Mouse (Mus musculus): ENCODE results near the gene Nxpe4. TPM values are rescaled to one million over a fixed set of nuclear protein-coding genes. Genes with fewer than 3 reads are reported as not detected.

Gene Nxpe4
- polyA plus RNA-seq, 1 experiment from 2014 or later, result 6.1 TPM

DNA sequence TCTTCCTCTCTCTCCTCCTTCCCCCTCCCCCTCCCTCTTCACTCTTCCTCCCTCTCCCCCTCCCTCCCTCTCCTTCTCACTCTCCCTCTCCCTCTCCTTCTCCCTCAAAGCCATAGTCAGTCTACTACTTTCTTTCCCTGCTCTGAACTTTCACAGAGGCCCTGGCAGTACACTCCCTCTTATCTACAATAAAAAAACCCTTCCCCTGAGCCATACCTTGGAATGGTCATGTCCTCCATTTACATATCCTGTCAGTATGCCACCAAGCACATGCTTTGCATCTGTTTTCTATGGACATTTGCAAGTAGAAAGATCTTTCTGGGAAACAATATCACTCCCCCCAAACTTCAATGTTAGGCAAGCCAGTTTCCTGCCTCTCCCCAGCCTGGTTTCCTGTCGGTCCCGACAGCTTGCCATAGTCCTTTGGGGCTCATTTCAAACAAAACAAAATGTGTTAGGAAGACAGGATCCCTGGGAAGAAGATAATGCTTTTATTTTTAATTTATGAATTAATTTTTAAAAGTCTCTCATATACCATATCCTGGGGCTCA, 191.4 kb downstream of the Nxpe4 start, which contains the start of gene Nxpe2:
TSS of gene Nxpe2 (minus strand) at position 307 of the 551 bp plus-strand sequence.
- Histone ChIP-seq H3K27ac (ENCODE audit: low read depth, low read length) (no peak within 1 kb of the TSS), H3K27me3 (replicated peaks; ENCODE audit: control insufficient read depth, insufficient read depth, low read length) (no peaks in the 10 kb centered on the region)

DNA sequence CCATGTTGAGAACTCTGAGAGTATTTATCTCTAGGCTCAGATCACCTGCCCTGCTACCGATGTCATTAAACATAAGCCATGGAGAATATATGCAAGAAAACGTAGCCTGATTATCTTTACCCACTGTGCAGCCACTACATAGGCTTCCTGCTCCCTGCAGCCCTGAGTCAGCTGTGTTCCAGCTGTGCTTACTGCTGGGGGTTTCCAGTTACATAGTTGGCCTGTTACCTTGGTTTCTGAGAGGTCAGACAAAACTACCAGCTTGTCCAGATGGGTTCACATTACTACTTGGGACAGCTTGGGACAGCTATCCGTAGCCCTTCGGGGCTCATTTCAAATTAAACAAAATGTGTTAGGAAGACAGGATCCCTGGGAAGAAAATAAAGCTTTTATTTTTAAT, 192.3 kb downstream of the Nxpe4 start:
- no peak for ATAC-seq
- Histone ChIP-seq H3K27me3 (replicated peaks; ENCODE audit: control insufficient read depth, insufficient read depth, low read length) (no peaks in the 10 kb centered on the region), H3K9me3 (replicated peaks; ENCODE audit: control insufficient read depth, low read length) (no peaks in the 10 kb centered on the region), H3K4me3 (ENCODE audit: low read depth, low read length) (no peak overlapping the region), H3K9ac (ENCODE audit: low read length) (no peak overlapping the region), H3K36me3 (ENCODE audit: control insufficient read depth, insufficient read depth, low read length) (no peaks in the 10 kb centered on the region), H3K27ac (ENCODE audit: low read depth, low read length) (no peak overlapping the region), H3K4me1 (ENCODE audit: control insufficient read depth, insufficient read depth, low read length) (no peaks in the 10 kb centered on the region), H3K4me2 (ENCODE audit: low read length) (no peak overlapping the region)
- no peak for DNase-seq (ENCODE audit: low spot score)
- WGBS, result 81% methylated on average over 4 of the region's 4 CpGs

More for the DNA sequence above, 191.4 kb downstream of the Nxpe4 start, which contains the start of gene Nxpe2:
- ATAC-seq (no peak), DNase-seq (ENCODE audit: low spot score) (no peak)
- H3K9me3 ChIP-seq (replicated peaks; ENCODE audit: control insufficient read depth, low read length), result no peaks in the 10 kb centered on the region
- no peaks in the 10 kb centered on the region for H3K4me1 ChIP-seq (ENCODE audit: control insufficient read depth, insufficient read depth, low read length)
- no peak within 1 kb of the TSS for H3K4me2 ChIP-seq (ENCODE audit: low read length)
- H3K9ac ChIP-seq (ENCODE audit: low read length), result no peak within 1 kb of the TSS
- H3K4me3 ChIP-seq (ENCODE audit: low read depth, low read length), result no peak within 1 kb of the TSS
- no peaks in the 10 kb centered on the region for H3K36me3 ChIP-seq (ENCODE audit: control insufficient read depth, insufficient read depth, low read length)
- WGBS, result 77% methylated on average over 2 of the region's 2 CpGs

DNA sequence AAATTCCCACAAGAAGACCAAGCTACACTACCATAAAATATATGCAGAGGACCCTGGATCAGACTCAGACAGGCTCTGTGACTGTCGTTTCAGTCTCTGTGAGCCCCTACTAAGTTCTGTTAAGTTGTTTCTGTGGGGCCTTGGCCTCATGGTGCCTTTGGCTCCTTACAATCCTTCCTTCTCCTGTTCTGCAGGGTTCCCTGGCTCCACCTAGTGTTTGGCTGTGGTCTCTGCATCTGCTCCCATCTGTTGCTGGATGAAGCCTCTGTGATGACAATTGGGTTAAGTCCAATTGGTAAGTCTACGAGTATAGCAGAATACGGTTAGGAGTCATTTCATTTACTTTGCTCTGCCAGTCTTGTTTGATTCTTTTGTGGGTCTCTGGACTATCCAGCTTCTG, 193.0 kb downstream of the Nxpe4 start:
- ATAC-seq (no peak), DNase-seq (ENCODE audit: low spot score) (peak; percentile 81)
- WGBS, result 42% methylated on average over 3 of the region's 3 CpGs
- no peak overlapping the region for H3K9ac ChIP-seq (ENCODE audit: low read length)
- no peaks in the 10 kb centered on the region for H3K27me3 ChIP-seq (replicated peaks; ENCODE audit: control insufficient read depth, insufficient read depth, low read length)
- H3K4me3 ChIP-seq (ENCODE audit: low read depth, low read length), result no peak overlapping the region
- H3K9me3 ChIP-seq (replicated peaks; ENCODE audit: control insufficient read depth, low read length), result no peaks in the 10 kb centered on the region
- H3K27ac ChIP-seq (ENCODE audit: low read depth, low read length), result no peak overlapping the region
- H3K4me2 ChIP-seq (ENCODE audit: low read length), result no peak overlapping the region
- no peaks in the 10 kb centered on the region for H3K36me3 ChIP-seq (ENCODE audit: control insufficient read depth, insufficient read depth, low read length)
- no peaks in the 10 kb centered on the region for H3K4me1 ChIP-seq (ENCODE audit: control insufficient read depth, insufficient read depth, low read length)

DNA sequence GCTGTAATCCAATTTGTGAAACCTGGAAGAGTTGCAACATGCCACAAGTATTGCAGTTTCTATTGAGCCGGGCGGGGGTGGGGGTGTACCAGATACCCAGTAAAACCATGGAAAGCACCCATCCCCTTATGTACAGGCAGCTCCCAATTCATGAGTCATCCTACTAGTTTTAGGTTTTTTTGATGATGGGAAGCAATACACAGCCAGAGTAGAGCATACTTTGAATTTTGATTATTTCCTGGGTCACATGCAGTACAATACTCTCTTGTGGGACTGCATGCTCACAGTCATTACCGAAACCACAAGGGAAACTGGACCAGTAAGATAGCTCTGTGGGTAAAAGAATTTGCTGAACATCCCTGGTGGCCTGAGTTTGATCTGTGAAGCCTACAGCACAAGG, 195.3 kb downstream of the Nxpe4 start:
- Histone ChIP-seq H3K4me2 (ENCODE audit: low read length) (no peak overlapping the region), H3K4me3 (ENCODE audit: low read depth, low read length) (no peak overlapping the region), H3K9me3 (replicated peaks; ENCODE audit: control insufficient read depth, low read length) (no peaks in the 10 kb centered on the region), H3K36me3 (ENCODE audit: control insufficient read depth, insufficient read depth, low read length) (no peaks in the 10 kb centered on the region), H3K27ac (ENCODE audit: low read depth, low read length) (no peak overlapping the region), H3K9ac (ENCODE audit: low read length) (no peak overlapping the region), H3K4me1 (ENCODE audit: control insufficient read depth, insufficient read depth, low read length) (no peaks in the 10 kb centered on the region), H3K27me3 (replicated peaks; ENCODE audit: control insufficient read depth, insufficient read depth, low read length) (no peaks in the 10 kb centered on the region)
- ATAC-seq, result no peak
- 96% methylated on average over 3 of the region's 3 CpGs for WGBS
- no peak for DNase-seq (ENCODE audit: low spot score)

DNA sequence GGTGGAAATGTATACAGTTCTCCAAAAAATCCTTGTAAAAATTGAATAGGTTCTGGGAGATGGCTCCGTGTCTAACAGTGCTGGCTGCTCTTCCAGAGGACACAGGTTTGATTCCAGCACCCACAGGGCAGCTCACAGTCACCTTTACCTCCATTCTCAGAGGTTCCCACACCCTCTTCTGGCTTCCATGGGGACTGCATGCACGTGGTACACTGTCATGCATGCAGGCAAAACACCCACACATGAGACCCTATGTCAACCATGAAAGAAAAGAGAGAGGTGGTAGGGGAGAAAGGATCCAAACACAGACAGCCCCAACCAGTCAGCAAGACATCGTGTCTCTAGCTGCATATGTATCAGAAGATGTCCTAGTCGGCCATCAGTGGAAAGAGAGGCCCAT, 199.0 kb downstream of the Nxpe4 start:
- WGBS, result 70% methylated on average over 4 of the region's 4 CpGs
- Histone ChIP-seq H3K4me1 (ENCODE audit: control insufficient read depth, insufficient read depth, low read length) (no peaks in the 10 kb centered on the region), H3K4me3 (ENCODE audit: low read depth, low read length) (no peak overlapping the region), H3K4me2 (ENCODE audit: low read length) (no peak overlapping the region), H3K9me3 (replicated peaks; ENCODE audit: control insufficient read depth, low read length) (no peaks in the 10 kb centered on the region), H3K9ac (ENCODE audit: low read length) (no peak overlapping the region), H3K27ac (ENCODE audit: low read depth, low read length) (no peak overlapping the region), H3K36me3 (ENCODE audit: control insufficient read depth, insufficient read depth, low read length) (no peaks in the 10 kb centered on the region), H3K27me3 (replicated peaks; ENCODE audit: control insufficient read depth, insufficient read depth, low read length) (no peaks in the 10 kb centered on the region)
- DNase-seq (ENCODE audit: low spot score) (no peak), ATAC-seq (no peak)

DNA sequence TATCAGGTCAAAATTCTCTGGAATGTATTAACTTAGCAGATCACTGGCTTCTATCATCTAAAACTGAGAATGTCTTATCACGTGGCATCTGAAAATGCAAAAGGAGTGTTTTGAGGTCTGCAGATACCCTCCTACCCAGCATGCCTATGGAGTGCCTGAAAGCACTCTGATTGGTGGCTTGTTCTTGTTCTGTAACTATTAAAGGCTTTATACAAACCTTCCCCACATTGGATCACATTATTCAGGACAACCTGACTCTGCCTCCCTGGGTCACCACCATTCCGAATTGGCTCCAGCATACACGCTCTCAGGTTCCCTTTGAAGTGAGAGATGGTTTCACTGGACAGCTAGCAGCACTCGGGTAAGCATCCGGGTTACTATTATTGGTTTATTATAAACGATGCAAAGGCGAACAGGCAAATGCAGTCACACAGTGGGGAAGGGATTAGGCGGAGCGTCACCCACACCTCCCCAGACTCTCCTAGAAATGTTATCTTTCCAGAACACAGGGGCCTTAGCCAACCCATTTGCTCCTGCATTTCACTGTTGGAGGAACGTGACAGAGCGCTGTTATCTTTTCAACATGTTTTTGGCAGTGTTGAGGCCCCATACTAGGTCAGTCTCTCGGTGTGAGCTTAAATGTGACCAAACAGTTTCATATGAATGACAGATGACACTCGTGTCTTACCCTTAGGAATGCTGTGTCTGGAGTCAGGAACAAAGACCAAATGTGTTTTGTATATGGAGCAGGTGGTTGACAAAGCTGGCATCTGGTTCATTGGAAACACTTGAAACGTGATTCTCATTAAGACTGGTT, 200.2 kb downstream of the Nxpe4 start:
- H3K27ac ChIP-seq (ENCODE audit: low read depth, low read length), result no peak overlapping the region
- no peaks in the 10 kb centered on the region for H3K9me3 ChIP-seq (replicated peaks; ENCODE audit: control insufficient read depth, low read length)
- no peak overlapping the region for H3K4me2 ChIP-seq (ENCODE audit: low read length)
- H3K4me1 ChIP-seq (ENCODE audit: control insufficient read depth, insufficient read depth, low read length), result no peaks in the 10 kb centered on the region
- peak; percentile 51 for DNase-seq (ENCODE audit: low spot score)
- 63% methylated on average over 14 of the region's 14 CpGs for WGBS
- no peaks in the 10 kb centered on the region for H3K27me3 ChIP-seq (replicated peaks; ENCODE audit: control insufficient read depth, insufficient read depth, low read length)
- H3K9ac ChIP-seq (ENCODE audit: low read length), result no peak overlapping the region
- ATAC-seq, result no peak
- no peak overlapping the region for H3K4me3 ChIP-seq (ENCODE audit: low read depth, low read length)
- no peaks in the 10 kb centered on the region for H3K36me3 ChIP-seq (ENCODE audit: control insufficient read depth, insufficient read depth, low read length)

DNA sequence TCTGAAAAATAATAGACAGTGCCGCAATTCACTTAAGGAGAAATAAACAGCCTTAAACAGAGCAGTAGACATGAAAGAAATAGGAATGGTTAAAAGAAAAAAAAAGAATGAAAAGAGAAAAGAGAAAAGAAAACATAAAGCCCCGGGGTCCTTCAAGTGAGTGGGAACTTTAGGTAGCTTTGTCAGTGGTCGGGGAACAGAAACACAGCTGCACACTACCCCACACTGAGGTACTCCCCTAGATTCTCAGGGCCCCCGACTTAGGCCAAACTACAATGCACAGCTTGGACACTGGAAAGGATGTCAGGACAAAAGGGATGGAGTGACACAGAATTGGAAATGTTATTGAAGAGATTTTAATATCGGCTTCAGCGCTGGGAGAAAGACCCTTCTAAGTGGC, 200.9 kb downstream of the Nxpe4 start:
- WGBS, result 82% methylated on average over 6 of the region's 6 CpGs
- ATAC-seq (no peak), DNase-seq (ENCODE audit: low spot score) (no peak)
- H3K4me3 ChIP-seq (ENCODE audit: low read depth, low read length), result no peak overlapping the region
- no peaks in the 10 kb centered on the region for H3K9me3 ChIP-seq (replicated peaks; ENCODE audit: control insufficient read depth, low read length)
- H3K27ac ChIP-seq (ENCODE audit: low read depth, low read length), result no peak overlapping the region
- H3K4me2 ChIP-seq (ENCODE audit: low read length), result no peak overlapping the region
- H3K9ac ChIP-seq (ENCODE audit: low read length), result no peak overlapping the region
- H3K36me3 ChIP-seq (ENCODE audit: control insufficient read depth, insufficient read depth, low read length), result no peaks in the 10 kb centered on the region
- no peaks in the 10 kb centered on the region for H3K4me1 ChIP-seq (ENCODE audit: control insufficient read depth, insufficient read depth, low read length)
- H3K27me3 ChIP-seq (replicated peaks; ENCODE audit: control insufficient read depth, insufficient read depth, low read length), result no peaks in the 10 kb centered on the region

DNA sequence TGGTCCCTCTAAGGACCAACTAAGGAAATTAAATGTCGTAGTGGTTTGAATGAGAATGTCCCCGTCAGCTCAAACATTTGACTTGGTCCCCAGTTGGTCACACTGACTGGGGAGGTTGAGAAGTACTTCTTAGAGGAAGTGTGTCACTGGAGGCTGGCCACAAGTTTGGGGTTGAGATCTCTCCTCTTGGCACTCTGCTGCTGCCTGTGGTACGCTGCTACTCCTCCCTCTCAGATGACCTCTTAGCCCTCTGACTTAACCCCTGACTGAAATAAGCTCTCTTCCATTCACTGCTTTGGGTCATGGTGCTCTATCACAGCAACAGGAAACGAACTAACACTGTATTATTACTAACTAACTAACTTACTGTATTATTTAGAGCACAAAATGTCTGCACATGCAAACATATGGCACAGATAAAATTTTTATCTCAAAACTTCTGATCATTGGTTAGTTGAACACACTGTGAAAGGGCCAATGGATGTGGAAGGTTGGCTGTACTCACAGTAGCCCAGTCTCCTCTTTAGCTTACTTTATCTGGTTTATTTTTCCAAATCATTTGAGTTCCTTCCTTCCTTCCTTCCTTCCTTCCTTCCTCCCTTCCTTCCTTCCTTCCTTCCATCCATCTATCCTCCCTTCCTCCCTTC, 211.5 kb downstream of the Nxpe4 start:
- H3K27me3 ChIP-seq (replicated peaks; ENCODE audit: control insufficient read depth, insufficient read depth, low read length), result no peaks in the 10 kb centered on the region
- DNase-seq (ENCODE audit: low spot score) (no peak), ATAC-seq (no peak)
- H3K4me3 ChIP-seq (ENCODE audit: low read depth, low read length), result no peak overlapping the region
- 79% methylated on average over 4 of the region's 4 CpGs for WGBS
- no peak overlapping the region for H3K4me2 ChIP-seq (ENCODE audit: low read length)
- H3K4me1 ChIP-seq (ENCODE audit: control insufficient read depth, insufficient read depth, low read length), result no peaks in the 10 kb centered on the region
- H3K36me3 ChIP-seq (ENCODE audit: control insufficient read depth, insufficient read depth, low read length), result no peaks in the 10 kb centered on the region
- H3K27ac ChIP-seq (ENCODE audit: low read depth, low read length), result no peak overlapping the region
- no peaks in the 10 kb centered on the region for H3K9me3 ChIP-seq (replicated peaks; ENCODE audit: control insufficient read depth, low read length)
- no peak overlapping the region for H3K9ac ChIP-seq (ENCODE audit: low read length)

DNA sequence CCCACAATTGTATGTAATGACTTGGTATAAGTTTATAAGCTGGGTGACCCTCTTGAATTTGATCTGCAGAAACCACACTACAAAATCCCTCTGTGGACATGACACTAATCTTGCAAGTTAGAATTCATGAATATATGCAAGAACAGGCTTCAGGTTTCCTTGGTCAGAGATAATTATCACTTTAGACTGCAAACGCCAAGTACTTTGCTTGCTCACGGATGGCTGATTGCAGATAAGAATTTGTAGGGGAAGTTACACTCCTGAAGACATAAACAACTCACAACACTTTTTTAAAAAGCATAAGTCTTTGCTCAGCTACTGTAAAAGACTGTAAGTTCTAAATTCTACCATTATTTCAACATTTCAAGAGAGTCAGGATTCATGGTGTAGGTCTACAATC, 212.5 kb downstream of the Nxpe4 start:
- H3K36me3 ChIP-seq (ENCODE audit: control insufficient read depth, insufficient read depth, low read length), result no peaks in the 10 kb centered on the region
- no peak for DNase-seq (ENCODE audit: low spot score)
- no peak for ATAC-seq
- H3K27me3 ChIP-seq (replicated peaks; ENCODE audit: control insufficient read depth, insufficient read depth, low read length), result no peaks in the 10 kb centered on the region
- H3K9ac ChIP-seq (ENCODE audit: low read length), result no peak overlapping the region
- H3K4me3 ChIP-seq (ENCODE audit: low read depth, low read length), result no peak overlapping the region
- no peaks in the 10 kb centered on the region for H3K9me3 ChIP-seq (replicated peaks; ENCODE audit: control insufficient read depth, low read length)
- no peaks in the 10 kb centered on the region for H3K4me1 ChIP-seq (ENCODE audit: control insufficient read depth, insufficient read depth, low read length)
- WGBS, result 79% methylated on average over 2 of the region's 2 CpGs
- H3K4me2 ChIP-seq (ENCODE audit: low read length), result no peak overlapping the region
- no peak overlapping the region for H3K27ac ChIP-seq (ENCODE audit: low read depth, low read length)

Measured in forebrain, embryonic 14.5 days (tissue).